Mouse (Mus musculus): ENCODE measurements around the gene Ubr2. TPM values are rescaled to one million over a fixed set of nuclear protein-coding genes. Genes with fewer than 3 reads are reported as not detected.
A peak's percentile ranks its signal among the peaks of the same experiment; 100 is the strongest.

Gene Ubr2
- polyA plus RNA-seq, 1 experiment: 39.3 TPM

DNA sequence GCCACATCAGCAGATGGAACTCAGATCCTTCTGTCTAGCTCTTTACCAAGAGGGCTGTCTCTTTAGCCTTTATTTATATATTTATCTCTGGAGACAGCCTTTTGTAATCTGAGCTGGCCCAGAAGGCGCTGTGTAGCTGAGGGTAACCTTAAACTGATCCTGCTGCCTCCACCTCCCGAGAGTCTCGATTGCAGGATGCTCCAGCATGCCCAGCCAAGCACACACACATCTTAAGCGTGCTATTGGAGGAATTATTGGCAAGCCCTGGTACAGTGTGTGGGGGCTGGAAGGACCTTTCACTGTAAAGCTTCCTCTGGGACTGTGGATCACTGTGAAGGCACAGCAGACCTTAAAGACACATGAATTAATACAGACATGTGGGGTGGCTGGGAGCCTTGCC is 91.4 kb downstream of the Ubr2 start:
- H3K4me3 ChIP-seq (ENCODE audit: low read depth, low read length): no peak overlapping the region
- no peak overlapping the region for H3K27ac ChIP-seq (ENCODE audit: insufficient read depth, low read length)
- no peaks in the 10 kb centered on the region for H3K4me1 ChIP-seq (ENCODE audit: control insufficient read depth, insufficient read depth, low read length)
- no peaks in the 10 kb centered on the region for H3K27me3 ChIP-seq (ENCODE audit: control insufficient read depth, insufficient read depth, low read length, poor library complexity, severe bottlenecking)
- no peak for TF ChIP-seq CTCF (IDR thresholded peaks at IDR 0.05; ENCODE audit: low read depth, low read length)
- TF ChIP-seq POLR2A (IDR thresholded peaks at IDR 0.05; ENCODE audit: insufficient read depth, low read length): no peak
- no peak for TF ChIP-seq EP300 (IDR thresholded peaks at IDR 0.05; ENCODE audit: insufficient read depth, low read depth, low read length)
- no peaks in the 10 kb centered on the region for H3K36me3 ChIP-seq (ENCODE audit: control insufficient read depth, insufficient read depth, low read length, poor library complexity, severe bottlenecking)
- no peak overlapping the region for H3K9ac ChIP-seq (ENCODE audit: low read depth, poor library complexity, severe bottlenecking)
- no peaks in the 10 kb centered on the region for H3K9me3 ChIP-seq (replicated peaks; ENCODE audit: control insufficient read depth, insufficient read depth, low read length, poor library complexity, severe bottlenecking)

DNA sequence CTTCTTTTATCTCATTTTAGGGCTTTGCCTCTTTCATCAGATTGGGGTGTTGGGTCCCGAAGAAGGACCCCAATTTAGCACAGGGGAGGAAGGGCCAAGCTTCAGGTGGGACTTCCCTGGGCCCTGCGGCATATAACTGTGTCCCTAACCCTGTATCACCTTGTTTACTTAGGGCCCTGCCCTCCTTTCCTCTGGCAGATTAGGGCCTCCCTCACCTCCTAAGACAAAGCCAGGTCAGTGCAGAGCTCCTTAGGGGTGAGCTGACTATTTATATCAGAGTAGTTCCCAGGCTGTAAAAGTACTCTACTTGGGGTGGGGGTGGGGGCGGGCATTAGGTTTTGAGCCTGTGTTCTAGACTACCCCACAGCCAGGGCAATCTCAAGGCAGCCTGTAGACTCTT is 95.2 kb downstream of the Ubr2 start:
- TF ChIP-seq CTCF (IDR thresholded peaks at IDR 0.05; ENCODE audit: low read depth, low read length): no peak
- no peak for TF ChIP-seq POLR2A (IDR thresholded peaks at IDR 0.05; ENCODE audit: insufficient read depth, low read length)
- TF ChIP-seq EP300 (IDR thresholded peaks at IDR 0.05; ENCODE audit: insufficient read depth, low read depth, low read length): no peak

DNA sequence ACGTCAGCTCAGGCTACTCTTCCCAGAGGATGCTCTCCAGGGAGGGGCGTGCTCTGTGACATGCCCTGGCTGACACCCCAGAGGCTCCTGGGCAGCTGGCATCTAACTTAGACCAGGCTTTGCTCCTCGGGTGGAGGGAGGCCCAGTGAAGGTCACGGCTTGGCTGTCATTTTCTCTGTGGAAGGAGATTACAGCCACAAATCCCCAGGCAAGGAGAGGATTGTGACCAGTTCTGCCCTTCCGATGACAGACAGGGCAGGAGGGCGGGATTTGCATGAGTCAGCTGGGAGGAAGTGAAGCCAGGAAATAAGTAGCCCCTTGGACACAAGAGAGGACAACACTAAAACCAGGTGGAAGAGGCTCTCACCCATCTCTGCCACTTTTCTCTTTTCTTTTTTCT is 98.0 kb downstream of the Ubr2 start:
- Histone ChIP-seq H3K9me3 (replicated peaks; ENCODE audit: control insufficient read depth, insufficient read depth, low read length, poor library complexity, severe bottlenecking) (no peaks in the 10 kb centered on the region), H3K36me3 (ENCODE audit: control insufficient read depth, insufficient read depth, low read length, poor library complexity, severe bottlenecking) (no peaks in the 10 kb centered on the region), H3K27ac (ENCODE audit: insufficient read depth, low read length) (no peak overlapping the region), H3K4me1 (ENCODE audit: control insufficient read depth, insufficient read depth, low read length) (peaks cover 1% of the 10 kb centered on the region), H3K27me3 (ENCODE audit: control insufficient read depth, insufficient read depth, low read length, poor library complexity, severe bottlenecking) (no peaks in the 10 kb centered on the region), H3K4me3 (ENCODE audit: low read depth, low read length) (no peak overlapping the region), H3K9ac (ENCODE audit: low read depth, poor library complexity, severe bottlenecking) (no peak overlapping the region)
- no peak for TF ChIP-seq POLR2A (IDR thresholded peaks at IDR 0.05; ENCODE audit: insufficient read depth, low read length)
- TF ChIP-seq CTCF (IDR thresholded peaks at IDR 0.05; ENCODE audit: low read depth, low read length): no peak
- TF ChIP-seq EP300 (IDR thresholded peaks at IDR 0.05; ENCODE audit: insufficient read depth, low read depth, low read length): no peak

More for the DNA sequence above, 95.2 kb downstream of the Ubr2 start:
- no peak overlapping the region for H3K27ac ChIP-seq (ENCODE audit: insufficient read depth, low read length)
- no peak overlapping the region for H3K4me3 ChIP-seq (ENCODE audit: low read depth, low read length)
- no peaks in the 10 kb centered on the region for H3K27me3 ChIP-seq (ENCODE audit: control insufficient read depth, insufficient read depth, low read length, poor library complexity, severe bottlenecking)
- no peak overlapping the region for H3K9ac ChIP-seq (ENCODE audit: low read depth, poor library complexity, severe bottlenecking)
- peaks cover 1% of the 10 kb centered on the region for H3K4me1 ChIP-seq (ENCODE audit: control insufficient read depth, insufficient read depth, low read length)
- H3K36me3 ChIP-seq (ENCODE audit: control insufficient read depth, insufficient read depth, low read length, poor library complexity, severe bottlenecking): no peaks in the 10 kb centered on the region
- H3K9me3 ChIP-seq (replicated peaks; ENCODE audit: control insufficient read depth, insufficient read depth, low read length, poor library complexity, severe bottlenecking): no peaks in the 10 kb centered on the region

DNA sequence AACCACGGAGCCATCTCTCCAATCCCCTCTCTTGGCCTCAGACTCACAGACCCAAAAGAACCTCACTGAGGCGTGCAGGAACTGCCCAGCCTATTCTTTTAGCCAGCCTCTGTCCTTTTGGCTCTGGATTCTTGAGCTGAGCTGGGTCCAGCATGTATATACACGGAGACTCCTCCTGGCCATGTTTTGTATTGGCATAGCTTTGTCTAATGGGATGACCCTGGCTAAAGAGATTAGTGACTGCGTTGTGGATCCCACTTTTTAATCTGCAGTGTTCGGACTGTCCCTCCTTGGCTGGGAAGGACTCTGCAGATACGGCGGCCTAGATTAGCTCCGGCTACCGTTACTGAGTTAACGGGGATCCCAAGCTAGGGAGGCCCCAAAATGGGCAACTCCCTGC is 100.2 kb downstream of the Ubr2 start, which contains the start of gene Prph2:
Gene Prph2, plus strand, starts transcription at position 274 of the 400 bp plus-strand sequence.
- H3K4me3 ChIP-seq (ENCODE audit: low read depth, low read length): no peak within 1 kb of the TSS
- no peak for TF ChIP-seq POLR2A (IDR thresholded peaks at IDR 0.05; ENCODE audit: insufficient read depth, low read length)
- TF ChIP-seq EP300 (IDR thresholded peaks at IDR 0.05; ENCODE audit: insufficient read depth, low read depth, low read length): no peak
- TF ChIP-seq CTCF (IDR thresholded peaks at IDR 0.05; ENCODE audit: low read depth, low read length): no peak
- H3K4me1 ChIP-seq (ENCODE audit: control insufficient read depth, insufficient read depth, low read length): peaks cover 1% of the 10 kb centered on the region
- H3K27ac ChIP-seq (ENCODE audit: insufficient read depth, low read length): no peak within 1 kb of the TSS
- no peaks in the 10 kb centered on the region for H3K36me3 ChIP-seq (ENCODE audit: control insufficient read depth, insufficient read depth, low read length, poor library complexity, severe bottlenecking)
- H3K9ac ChIP-seq (ENCODE audit: low read depth, poor library complexity, severe bottlenecking): no peak within 1 kb of the TSS
- H3K9me3 ChIP-seq (replicated peaks; ENCODE audit: control insufficient read depth, insufficient read depth, low read length, poor library complexity, severe bottlenecking): no peaks in the 10 kb centered on the region
- no peaks in the 10 kb centered on the region for H3K27me3 ChIP-seq (ENCODE audit: control insufficient read depth, insufficient read depth, low read length, poor library complexity, severe bottlenecking)

DNA sequence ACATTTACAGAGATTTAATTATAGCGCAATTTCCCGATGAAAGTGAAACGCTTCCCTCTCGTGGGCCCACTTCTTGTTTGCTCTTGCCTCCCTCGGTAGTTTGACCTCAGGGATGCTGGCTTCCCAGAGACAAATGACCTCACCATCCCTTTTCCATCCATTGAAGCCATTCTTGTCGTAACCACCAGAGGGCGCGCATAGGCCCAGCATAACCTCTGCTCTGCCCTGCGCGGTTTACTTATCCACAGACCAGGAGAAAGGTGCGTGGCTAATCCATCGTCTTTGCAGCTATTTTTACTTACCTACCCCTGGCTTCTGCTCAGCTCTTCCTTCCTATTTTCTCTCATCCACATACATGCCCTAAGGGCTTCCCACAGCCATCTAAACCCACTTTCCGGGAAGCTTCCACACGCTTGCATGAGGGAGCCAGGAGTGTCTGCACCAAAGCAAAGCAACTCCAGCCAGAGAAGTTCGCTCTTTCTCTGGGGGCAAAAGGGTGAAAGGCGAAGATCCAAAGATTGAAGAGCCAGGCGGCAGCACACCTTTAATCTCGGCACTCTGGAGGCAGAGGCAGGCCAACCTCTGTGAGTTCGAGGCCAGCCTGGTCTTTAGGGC is 106.4 kb downstream of the Ubr2 start:
- H3K4me1 ChIP-seq (ENCODE audit: control insufficient read depth, insufficient read depth, low read length): no peaks in the 10 kb centered on the region
- no peaks in the 10 kb centered on the region for H3K36me3 ChIP-seq (ENCODE audit: control insufficient read depth, insufficient read depth, low read length, poor library complexity, severe bottlenecking)
- TF ChIP-seq POLR2A (IDR thresholded peaks at IDR 0.05; ENCODE audit: insufficient read depth, low read length) (no peak), CTCF (IDR thresholded peaks at IDR 0.05; ENCODE audit: low read depth, low read length) (peak; percentile 95), EP300 (IDR thresholded peaks at IDR 0.05; ENCODE audit: insufficient read depth, low read depth, low read length) (0 out of 2 replicates have a peak, but pooled peaks have one; percentile 27)
- H3K9ac ChIP-seq (ENCODE audit: low read depth, poor library complexity, severe bottlenecking): peak overlapping the region; percentile 41; the same call in 1 of the 2 replicates
- peak overlapping the region; percentile 13 for H3K4me3 ChIP-seq (ENCODE audit: low read depth, low read length)
- H3K27me3 ChIP-seq (ENCODE audit: control insufficient read depth, insufficient read depth, low read length, poor library complexity, severe bottlenecking): no peaks in the 10 kb centered on the region
- no peaks in the 10 kb centered on the region for H3K9me3 ChIP-seq (replicated peaks; ENCODE audit: control insufficient read depth, insufficient read depth, low read length, poor library complexity, severe bottlenecking)
- H3K27ac ChIP-seq (ENCODE audit: insufficient read depth, low read length): no peak overlapping the region

DNA sequence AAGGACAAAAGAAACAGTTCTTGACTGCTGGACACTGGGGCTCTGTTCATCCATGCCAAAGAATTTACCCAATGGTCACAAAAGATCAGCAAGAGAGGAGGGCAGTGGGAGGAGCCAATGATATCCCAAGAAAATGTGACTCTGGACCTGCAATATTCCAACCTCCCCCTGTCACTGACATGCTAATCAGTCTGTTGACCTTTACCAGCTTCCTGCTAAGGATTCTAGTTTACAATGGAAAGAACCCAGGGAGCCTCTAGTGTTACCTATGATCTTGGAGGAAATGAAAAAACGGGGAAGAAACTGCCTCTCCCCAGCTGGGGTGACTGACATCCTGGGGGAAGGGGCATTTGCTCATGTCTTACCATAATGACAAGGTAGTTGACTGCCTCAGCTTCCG is 109.4 kb downstream of the Ubr2 start:
- H3K9me3 ChIP-seq (replicated peaks; ENCODE audit: control insufficient read depth, insufficient read depth, low read length, poor library complexity, severe bottlenecking): no peaks in the 10 kb centered on the region
- H3K27me3 ChIP-seq (ENCODE audit: control insufficient read depth, insufficient read depth, low read length, poor library complexity, severe bottlenecking): no peaks in the 10 kb centered on the region
- H3K9ac ChIP-seq (ENCODE audit: low read depth, poor library complexity, severe bottlenecking): no peak overlapping the region
- no peak overlapping the region for H3K27ac ChIP-seq (ENCODE audit: insufficient read depth, low read length)
- H3K4me3 ChIP-seq (ENCODE audit: low read depth, low read length): no peak overlapping the region
- no peaks in the 10 kb centered on the region for H3K36me3 ChIP-seq (ENCODE audit: control insufficient read depth, insufficient read depth, low read length, poor library complexity, severe bottlenecking)
- no peaks in the 10 kb centered on the region for H3K4me1 ChIP-seq (ENCODE audit: control insufficient read depth, insufficient read depth, low read length)
- TF ChIP-seq POLR2A (IDR thresholded peaks at IDR 0.05; ENCODE audit: insufficient read depth, low read length): no peak
- TF ChIP-seq EP300 (IDR thresholded peaks at IDR 0.05; ENCODE audit: insufficient read depth, low read depth, low read length): no peak
- no peak for TF ChIP-seq CTCF (IDR thresholded peaks at IDR 0.05; ENCODE audit: low read depth, low read length)
